Mouse (Mus musculus): ENCODE data around the gene Myh10. TPM values are rescaled to one million over a fixed set of nuclear protein-coding genes. Genes with fewer than 3 reads are reported as not detected.

The Myh10 gene
- total and polyA plus RNA-seq, 2 experiments from 2014 or later = 69.9 to 185 TPM

DNA sequence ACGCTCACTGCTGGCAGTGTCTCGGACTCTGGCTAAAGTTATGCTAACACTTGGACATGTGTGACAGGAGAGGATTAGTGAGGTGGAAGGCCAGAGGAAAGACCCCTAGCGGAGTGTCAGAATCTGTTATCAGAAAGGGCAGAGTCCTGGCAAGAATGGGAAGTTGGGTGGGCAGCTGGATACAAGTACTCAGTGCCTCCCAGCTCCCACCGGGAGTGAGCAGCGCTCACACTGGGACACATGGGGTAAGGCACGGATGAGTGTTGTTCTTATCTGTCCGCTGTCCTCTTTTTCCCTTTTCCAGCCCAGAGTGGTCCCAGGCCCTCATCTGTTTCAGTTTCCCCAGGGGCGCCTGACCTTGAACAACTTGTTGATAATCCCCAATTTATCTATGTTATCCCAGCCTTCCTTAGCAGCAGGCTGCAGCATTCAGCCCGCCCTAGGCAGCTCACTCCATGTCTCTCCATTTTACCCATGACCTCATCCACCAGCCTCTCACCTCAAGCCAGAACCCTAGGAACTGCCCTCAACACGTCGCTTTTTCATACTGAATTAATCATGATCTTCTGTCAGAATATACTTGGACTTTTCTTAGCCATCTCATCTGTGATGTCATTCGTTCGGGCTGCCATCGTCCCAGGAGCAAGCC is 89.2 kb downstream of the Myh10 start:
- 78% methylated on average over 14 of the region's 14 CpGs for WGBS
- ATAC-seq (no peak), DNase-seq (ENCODE audit: low spot score) (no peak)
- Histone ChIP-seq H3K4me1 (ENCODE audit: insufficient read depth, low read length) (no peaks in the 10 kb centered on the region), H3K36me3 (ENCODE audit: insufficient read depth, low read length) (peaks cover 40% of the 10 kb centered on the region), H3K4me2 (ENCODE audit: low read depth, low read length) (no peak overlapping the region), H3K9me3 (ENCODE audit: low read length) (no peaks in the 10 kb centered on the region), H3K9ac (replicated peaks; ENCODE audit: low read length) (no peak overlapping the region), H3K27me3 (ENCODE audit: insufficient read depth, low read length) (no peaks in the 10 kb centered on the region), H3K27ac (peak overlapping the region; percentile 45; the same call in 1 of the 2 replicates), H3K4me3 (ENCODE audit: low read length) (no peak overlapping the region)
- TF ChIP-seq CTCF (IDR thresholded peaks at IDR 0.05; ENCODE audit: low read depth) = no peak

DNA sequence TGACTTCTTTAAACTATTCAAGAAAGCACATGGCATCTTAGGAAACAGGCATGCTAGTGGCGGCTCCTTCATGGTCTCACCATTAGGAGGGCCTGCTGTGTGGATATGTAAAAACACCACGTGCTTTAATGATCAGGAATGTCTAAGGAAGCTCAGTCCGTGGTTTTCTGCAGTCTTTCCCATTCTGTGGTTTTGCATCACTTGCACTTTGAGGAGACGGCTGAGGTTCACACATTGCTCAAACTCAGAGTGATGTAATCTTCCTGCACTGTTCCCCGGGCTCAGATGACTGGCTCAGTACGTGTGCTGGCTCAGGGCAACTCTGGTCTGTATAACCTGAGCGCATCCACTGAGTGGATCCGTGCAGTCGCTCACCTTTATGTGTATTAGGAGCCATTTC is 91.0 kb downstream of the Myh10 start:
- H3K9me3 ChIP-seq (ENCODE audit: low read length) = no peaks in the 10 kb centered on the region
- H3K27me3 ChIP-seq (ENCODE audit: insufficient read depth, low read length) = no peaks in the 10 kb centered on the region
- peaks cover 44% of the 10 kb centered on the region for H3K36me3 ChIP-seq (ENCODE audit: insufficient read depth, low read length)
- no peak for TF ChIP-seq CTCF (IDR thresholded peaks at IDR 0.05; ENCODE audit: low read depth)
- H3K4me1 ChIP-seq (ENCODE audit: insufficient read depth, low read length) = no peaks in the 10 kb centered on the region
- no peak for ATAC-seq
- DNase-seq (ENCODE audit: low spot score) = no peak
- H3K4me2 ChIP-seq (ENCODE audit: low read depth, low read length) = no peak overlapping the region
- H3K9ac ChIP-seq (replicated peaks; ENCODE audit: low read length) = no peak overlapping the region
- H3K27ac ChIP-seq = no peak overlapping the region
- whole genome bisulfite sequencing = 92% methylated on average over 9 of the region's 9 CpGs
- no peak overlapping the region for H3K4me3 ChIP-seq (ENCODE audit: low read length)

DNA sequence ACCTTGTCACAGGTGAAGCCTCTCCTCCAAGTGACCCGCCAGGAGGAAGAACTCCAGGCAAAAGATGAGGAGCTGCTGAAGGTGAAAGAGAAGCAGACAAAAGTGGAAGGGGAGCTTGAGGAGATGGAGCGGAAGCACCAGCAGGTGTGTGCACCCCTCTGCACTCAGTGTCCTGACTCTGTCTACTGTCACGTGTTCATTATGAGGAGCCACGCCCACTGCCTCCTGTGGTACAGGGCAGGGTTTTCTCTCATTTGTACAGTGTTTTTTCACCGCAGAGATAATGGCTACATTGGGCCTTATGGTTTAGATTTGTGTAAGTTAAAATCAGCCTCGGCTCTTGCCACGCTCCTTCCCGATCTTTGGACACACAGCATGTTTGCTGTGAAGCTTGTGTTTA is 94.5 kb downstream of the Myh10 start:
- WGBS = 85% methylated on average over 8 of the region's 8 CpGs
- H3K27ac ChIP-seq = no peak overlapping the region
- H3K36me3 ChIP-seq (ENCODE audit: insufficient read depth, low read length) = peaks cover 75% of the 10 kb centered on the region
- no peaks in the 10 kb centered on the region for H3K27me3 ChIP-seq (ENCODE audit: insufficient read depth, low read length)
- H3K4me2 ChIP-seq (ENCODE audit: low read depth, low read length) = no peak overlapping the region
- no peak for TF ChIP-seq CTCF (IDR thresholded peaks at IDR 0.05; ENCODE audit: low read depth)
- no peaks in the 10 kb centered on the region for H3K9me3 ChIP-seq (ENCODE audit: low read length)
- H3K4me3 ChIP-seq (ENCODE audit: low read length) = no peak overlapping the region
- ATAC-seq (no peak), DNase-seq (ENCODE audit: low spot score) (no peak)
- no peak overlapping the region for H3K9ac ChIP-seq (replicated peaks; ENCODE audit: low read length)
- no peaks in the 10 kb centered on the region for H3K4me1 ChIP-seq (ENCODE audit: insufficient read depth, low read length)

DNA sequence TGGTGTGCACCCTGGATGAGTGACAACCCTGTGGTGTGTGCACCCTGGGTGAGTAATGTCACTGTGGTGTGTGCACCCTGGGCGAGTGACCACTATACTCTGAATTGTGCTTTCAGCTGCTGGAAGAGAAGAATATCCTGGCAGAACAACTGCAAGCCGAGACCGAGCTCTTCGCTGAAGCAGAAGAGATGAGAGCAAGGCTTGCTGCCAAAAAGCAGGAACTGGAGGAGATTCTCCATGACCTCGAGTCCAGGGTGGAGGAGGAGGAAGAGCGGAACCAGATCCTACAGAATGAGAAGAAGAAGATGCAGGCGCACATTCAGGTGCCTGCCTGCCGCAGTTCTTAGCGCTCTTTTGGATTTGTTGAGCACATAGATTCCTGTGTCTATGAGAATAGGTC is 95.9 kb downstream of the Myh10 start:
- ATAC-seq (no peak), DNase-seq (ENCODE audit: low spot score) (no peak)
- H3K27ac ChIP-seq = no peak overlapping the region
- H3K9me3 ChIP-seq (ENCODE audit: low read length) = no peaks in the 10 kb centered on the region
- 80% methylated on average over 9 of the region's 9 CpGs for WGBS
- TF ChIP-seq CTCF (IDR thresholded peaks at IDR 0.05; ENCODE audit: low read depth) = no peak
- peaks cover 86% of the 10 kb centered on the region for H3K36me3 ChIP-seq (ENCODE audit: insufficient read depth, low read length)
- no peak overlapping the region for H3K9ac ChIP-seq (replicated peaks; ENCODE audit: low read length)
- H3K4me3 ChIP-seq (ENCODE audit: low read length) = no peak overlapping the region
- no peaks in the 10 kb centered on the region for H3K4me1 ChIP-seq (ENCODE audit: insufficient read depth, low read length)
- H3K27me3 ChIP-seq (ENCODE audit: insufficient read depth, low read length) = no peaks in the 10 kb centered on the region
- no peak overlapping the region for H3K4me2 ChIP-seq (ENCODE audit: low read depth, low read length)

DNA sequence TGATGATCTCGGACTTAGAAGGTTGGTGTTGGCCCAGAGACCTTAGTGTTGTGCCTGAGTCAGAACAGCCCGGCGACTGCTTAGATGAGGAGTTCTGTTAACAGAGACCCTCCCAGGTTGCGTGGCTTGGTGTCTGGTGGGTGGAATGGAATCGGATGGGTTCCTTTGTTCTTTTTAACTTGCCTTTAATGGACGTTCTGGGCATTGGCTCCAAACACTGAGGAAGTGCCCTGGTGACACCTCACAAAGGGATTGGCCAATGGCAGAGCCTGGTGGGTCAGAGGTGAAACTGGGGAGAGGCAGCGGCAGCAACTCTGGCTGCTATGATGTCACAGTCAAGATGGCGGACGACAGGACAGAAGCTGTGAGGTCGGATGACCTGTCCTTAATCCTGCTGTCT is 99.4 kb downstream of the Myh10 start:
- Histone ChIP-seq H3K4me3 (ENCODE audit: low read length) (no peak overlapping the region), H3K4me2 (ENCODE audit: low read depth, low read length) (no peak overlapping the region), H3K9me3 (ENCODE audit: low read length) (no peaks in the 10 kb centered on the region), H3K36me3 (ENCODE audit: insufficient read depth, low read length) (peaks cover 89% of the 10 kb centered on the region), H3K27ac (no peak overlapping the region), H3K9ac (replicated peaks; ENCODE audit: low read length) (no peak overlapping the region), H3K27me3 (ENCODE audit: insufficient read depth, low read length) (no peaks in the 10 kb centered on the region), H3K4me1 (ENCODE audit: insufficient read depth, low read length) (no peaks in the 10 kb centered on the region)
- DNase-seq (ENCODE audit: low spot score) (no peak), ATAC-seq (no peak)
- WGBS = 87% methylated on average over 10 of the region's 10 CpGs
- TF ChIP-seq CTCF (IDR thresholded peaks at IDR 0.05; ENCODE audit: low read depth) = no peak

DNA sequence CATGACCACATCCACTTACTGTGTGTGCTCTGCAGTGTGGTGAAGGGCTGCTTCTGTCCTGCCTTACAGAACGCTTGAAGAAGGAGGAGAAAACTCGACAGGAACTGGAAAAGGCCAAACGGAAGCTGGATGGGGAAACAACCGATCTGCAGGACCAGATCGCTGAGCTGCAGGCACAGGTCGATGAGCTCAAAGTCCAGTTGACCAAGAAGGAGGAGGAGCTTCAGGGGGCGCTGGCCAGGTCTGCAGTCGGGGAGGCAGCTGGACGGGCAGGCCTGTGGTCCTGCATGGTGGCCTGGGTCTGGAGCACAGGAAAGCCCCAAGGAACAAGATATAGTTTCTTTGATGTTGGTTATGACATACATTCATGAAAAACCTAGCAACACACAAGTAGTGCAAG is 100.4 kb downstream of the Myh10 start:
- WGBS = 93% methylated on average over 9 of the region's 9 CpGs
- peaks cover 87% of the 10 kb centered on the region for H3K36me3 ChIP-seq (ENCODE audit: insufficient read depth, low read length)
- no peak overlapping the region for H3K27ac ChIP-seq
- H3K27me3 ChIP-seq (ENCODE audit: insufficient read depth, low read length) = no peaks in the 10 kb centered on the region
- no peaks in the 10 kb centered on the region for H3K9me3 ChIP-seq (ENCODE audit: low read length)
- H3K4me1 ChIP-seq (ENCODE audit: insufficient read depth, low read length) = no peaks in the 10 kb centered on the region
- no peak overlapping the region for H3K4me3 ChIP-seq (ENCODE audit: low read length)
- ATAC-seq (no peak), DNase-seq (ENCODE audit: low spot score) (no peak)
- no peak overlapping the region for H3K4me2 ChIP-seq (ENCODE audit: low read depth, low read length)
- no peak overlapping the region for H3K9ac ChIP-seq (replicated peaks; ENCODE audit: low read length)
- TF ChIP-seq CTCF (IDR thresholded peaks at IDR 0.05; ENCODE audit: low read depth) = no peak

DNA sequence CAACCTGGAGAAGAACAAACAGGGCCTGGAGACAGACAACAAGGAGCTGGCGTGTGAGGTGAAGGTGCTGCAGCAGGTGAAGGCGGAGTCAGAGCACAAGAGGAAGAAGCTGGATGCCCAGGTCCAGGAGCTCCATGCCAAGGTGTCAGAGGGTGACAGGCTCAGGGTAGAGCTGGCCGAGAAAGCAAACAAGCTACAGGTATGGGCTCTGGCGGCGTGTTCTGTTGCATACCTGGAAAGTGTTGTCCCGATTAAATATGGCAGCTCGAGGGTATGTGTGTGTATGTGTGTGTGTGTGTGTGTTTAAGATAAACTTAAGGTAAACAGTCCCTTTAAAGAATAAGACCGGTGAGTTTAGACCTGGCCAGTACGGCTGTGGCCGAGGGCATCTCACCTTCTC is 106.9 kb downstream of the Myh10 start:
- H3K27ac ChIP-seq = no peak overlapping the region
- no peak overlapping the region for H3K9ac ChIP-seq (replicated peaks; ENCODE audit: low read length)
- no peaks in the 10 kb centered on the region for H3K27me3 ChIP-seq (ENCODE audit: insufficient read depth, low read length)
- H3K4me2 ChIP-seq (ENCODE audit: low read depth, low read length) = no peak overlapping the region
- H3K4me1 ChIP-seq (ENCODE audit: insufficient read depth, low read length) = no peaks in the 10 kb centered on the region
- ATAC-seq = no peak
- no peak for DNase-seq (ENCODE audit: low spot score)
- H3K4me3 ChIP-seq (ENCODE audit: low read length) = no peak overlapping the region
- no peaks in the 10 kb centered on the region for H3K9me3 ChIP-seq (ENCODE audit: low read length)
- peaks cover 93% of the 10 kb centered on the region for H3K36me3 ChIP-seq (ENCODE audit: insufficient read depth, low read length)
- TF ChIP-seq CTCF (IDR thresholded peaks at IDR 0.05; ENCODE audit: low read depth) = no peak
- WGBS = 92% methylated on average over 10 of the region's 10 CpGs

All from hindbrain, postnatal 0 days (tissue).